Mouse (Mus musculus): ENCODE results near the gene Fads2.
A peak's percentile ranks its signal among the peaks of the same experiment; 100 is the strongest.

The Fads2 gene

DNA sequence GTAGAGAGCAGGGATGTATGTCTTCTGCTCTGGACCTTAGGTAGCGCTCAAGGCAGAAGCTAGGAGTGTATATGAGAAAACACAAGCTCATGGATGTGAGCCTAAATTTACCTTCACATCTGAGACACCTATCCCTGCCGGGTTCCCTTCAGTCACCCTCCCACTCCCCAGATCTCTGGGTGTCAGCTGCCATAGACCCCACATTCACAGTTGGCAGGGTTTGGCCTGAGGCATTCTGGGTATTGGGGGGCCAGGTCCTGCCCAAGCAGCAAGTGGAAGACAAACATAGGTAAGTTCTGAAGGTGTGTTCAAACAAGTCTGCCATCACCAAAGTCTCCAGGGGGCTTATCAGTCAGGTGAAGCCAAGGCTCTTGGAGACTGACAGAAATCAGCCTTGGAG lies 39.9 kb downstream of the Fads2 start:
- no peak for DNase-seq (ENCODE audit: low read depth, low spot score)

DNA sequence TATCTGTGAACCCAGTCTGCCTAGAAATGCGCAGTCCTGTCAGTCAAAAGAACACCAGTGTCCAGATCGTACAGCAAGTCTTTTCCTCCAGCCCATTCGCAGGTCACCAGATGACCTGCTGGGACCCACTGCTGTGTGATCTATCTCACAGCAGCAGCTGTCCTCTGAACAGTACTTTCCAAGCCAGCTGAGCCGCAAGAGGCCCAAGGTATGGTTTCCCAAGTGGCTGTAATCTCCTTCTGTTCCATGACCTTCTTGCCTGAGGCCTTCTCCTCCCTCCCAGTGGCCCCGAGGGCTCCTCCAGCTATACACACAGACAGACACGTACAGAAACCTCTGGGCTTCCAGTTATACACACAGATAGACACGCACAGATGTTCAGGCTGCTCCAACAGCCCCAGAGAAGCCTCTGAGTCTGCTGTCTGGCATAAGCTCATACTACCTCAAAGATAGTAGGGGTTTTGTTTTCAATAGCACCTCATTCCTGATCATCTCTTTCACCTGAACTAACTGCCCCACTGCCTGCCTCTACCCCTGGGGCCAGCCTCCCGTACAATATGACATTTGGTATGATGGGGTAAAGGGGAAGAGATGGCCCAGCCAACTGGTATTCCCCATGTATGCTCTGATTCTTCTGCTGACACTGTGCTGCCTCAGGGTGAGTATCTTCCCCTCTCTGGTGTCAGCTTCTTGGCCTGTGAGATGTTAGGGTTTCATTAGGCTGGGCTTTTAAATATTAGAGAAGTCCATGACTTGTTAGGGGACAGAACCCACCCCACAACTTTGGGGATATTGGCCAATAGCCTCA lies 40.6 kb downstream of the Fads2 start:
- no peak for DNase-seq (ENCODE audit: low read depth, low spot score)

DNA sequence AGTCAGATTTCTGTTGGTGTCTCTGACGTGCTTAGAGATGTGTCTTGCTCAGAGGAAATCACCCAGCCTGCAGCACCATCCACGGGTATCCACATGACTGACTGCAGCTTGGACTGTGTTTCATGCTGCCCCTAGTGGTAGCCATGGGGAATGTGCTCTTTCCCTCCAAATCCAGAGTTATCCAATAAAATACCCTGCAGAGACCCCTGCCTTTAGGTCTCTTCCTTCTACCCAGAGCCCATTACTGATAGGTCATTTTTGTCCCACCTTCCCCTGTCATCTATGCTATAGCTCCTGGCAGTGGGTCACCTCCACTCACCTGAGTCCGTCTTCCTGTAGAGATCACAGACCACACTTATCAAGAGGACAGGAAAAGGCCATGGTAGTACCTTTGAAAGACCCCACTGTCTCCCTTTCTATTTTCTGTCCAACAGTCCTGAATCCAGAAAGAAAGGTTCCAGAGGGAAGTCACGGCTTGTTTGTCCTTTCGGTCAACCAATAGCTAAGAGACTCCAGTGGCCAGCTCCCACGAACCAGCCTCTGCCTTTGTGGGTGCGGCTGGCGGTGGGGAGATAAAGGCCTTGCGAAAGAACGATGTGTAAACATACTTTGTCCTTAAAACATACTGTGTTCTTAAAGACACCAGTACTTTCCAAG lies 41.5 kb downstream of the Fads2 start:
- peak; percentile 28 for DNase-seq (ENCODE audit: low read depth, low spot score)

DNA sequence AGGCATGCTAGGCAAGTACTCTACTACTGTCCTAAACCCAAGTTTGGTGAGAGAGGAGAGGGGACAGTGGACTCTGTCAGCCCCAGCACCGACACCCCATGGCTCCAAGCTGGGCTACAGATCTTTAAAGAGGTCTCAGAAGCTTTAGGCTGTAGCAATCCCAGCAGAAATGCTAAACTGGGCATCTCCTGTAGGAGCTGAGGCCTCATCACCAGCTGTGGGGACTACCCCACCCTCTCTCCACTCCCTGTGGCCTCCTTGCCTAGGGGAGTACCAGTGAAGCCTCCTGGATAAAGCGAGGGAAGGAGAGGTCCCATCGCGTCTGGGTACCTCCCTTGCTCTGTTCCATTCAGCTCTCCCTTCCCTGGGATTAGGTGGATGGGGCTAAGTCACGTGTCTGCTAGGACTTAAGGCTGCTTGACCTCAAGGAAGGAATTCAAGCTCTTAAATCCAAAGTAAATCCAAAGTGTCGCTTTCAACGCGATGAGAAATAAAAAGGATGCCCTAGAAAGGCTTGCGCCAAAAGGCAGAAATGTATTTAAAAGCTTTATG lies 42.6 kb downstream of the Fads2 start:
- no peak for DNase-seq (ENCODE audit: low read depth, low spot score)

DNA sequence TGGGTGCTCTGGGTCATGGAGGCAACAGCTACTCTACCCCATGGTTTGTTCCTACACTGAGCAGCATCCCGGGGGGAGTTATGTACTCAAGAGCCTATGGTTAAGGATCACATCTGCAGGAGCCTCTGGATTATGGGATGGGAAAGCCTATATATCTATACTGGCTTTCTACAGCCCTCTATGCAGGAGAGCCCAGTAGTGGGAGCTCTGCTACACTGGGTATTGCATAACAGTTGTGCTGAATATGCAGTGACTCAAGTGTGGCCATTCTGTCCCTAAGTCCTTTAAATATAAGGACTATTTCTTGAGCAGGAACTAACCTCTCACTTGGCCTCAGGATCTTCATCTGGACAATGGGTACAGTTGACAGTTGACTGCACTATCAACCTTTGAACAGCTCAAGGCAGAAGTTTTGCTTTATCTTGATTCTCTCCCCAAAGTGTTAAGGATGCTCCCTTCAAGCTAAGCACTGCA lies 43.2 kb downstream of the Fads2 start:
- no peak for DNase-seq (ENCODE audit: low read depth, low spot score)

DNA sequence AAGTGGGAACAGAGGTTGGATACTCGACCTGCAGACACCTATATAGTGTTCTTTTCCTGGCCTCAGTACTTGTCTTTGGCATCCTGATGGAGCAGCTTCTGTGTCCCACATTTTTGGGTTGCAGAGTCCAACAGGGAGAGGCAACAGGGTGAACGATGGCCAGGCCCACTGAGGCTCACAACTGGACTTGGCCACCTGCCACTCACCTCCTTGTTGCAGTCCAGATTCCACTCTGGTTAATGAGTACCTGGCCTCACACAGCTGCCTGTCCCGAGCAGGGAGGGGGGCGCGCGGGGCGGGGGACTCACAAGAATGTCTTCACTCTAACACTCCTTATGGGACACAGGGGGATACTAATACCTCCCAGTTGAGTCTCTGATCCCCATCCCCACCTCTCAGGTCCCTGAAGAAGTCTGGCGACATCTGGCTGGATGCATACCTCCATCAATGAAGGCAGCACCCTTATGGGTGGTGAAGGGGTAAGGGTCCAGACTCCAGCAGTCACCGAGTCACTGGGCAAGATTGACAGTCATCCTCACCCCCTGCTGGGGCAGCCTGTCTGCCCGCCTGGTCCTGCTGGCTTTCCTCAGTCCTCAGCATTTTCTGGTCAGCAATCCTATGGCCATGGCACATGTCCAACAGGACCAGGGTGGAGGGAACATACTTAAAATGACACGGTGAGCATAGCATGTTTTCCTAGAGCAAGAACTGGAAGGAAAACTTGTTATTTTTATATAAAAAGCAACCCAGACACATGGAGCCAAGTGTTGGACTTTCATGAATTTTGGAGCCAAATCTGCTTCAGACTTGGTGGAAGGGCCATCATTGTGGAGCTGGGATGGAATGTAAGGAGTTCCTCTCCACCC lies 43.8 kb downstream of the Fads2 start:
- no peak for DNase-seq (ENCODE audit: low read depth, low spot score)

DNA sequence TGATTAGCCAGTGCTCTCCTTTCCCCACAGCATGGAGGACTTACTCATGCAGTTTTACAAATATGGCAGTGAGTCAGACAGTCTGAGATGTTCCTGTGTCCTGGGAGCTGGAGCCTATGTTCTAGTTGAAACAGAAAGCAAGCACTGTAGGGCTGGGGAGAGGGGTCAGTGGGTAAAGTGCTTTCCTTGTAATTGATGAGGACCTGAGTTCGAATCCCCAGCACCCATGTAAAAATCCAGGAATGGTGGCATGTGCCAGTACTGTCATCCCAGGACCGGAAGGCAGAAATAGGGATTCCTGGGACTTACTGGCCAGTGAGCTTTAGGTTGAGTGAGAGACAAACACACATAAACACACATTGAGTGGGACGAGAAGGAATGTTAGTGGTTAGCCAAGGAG lies 44.9 kb downstream of the Fads2 start:
- DNase-seq (ENCODE audit: low read depth, low spot score): no peak

DNA sequence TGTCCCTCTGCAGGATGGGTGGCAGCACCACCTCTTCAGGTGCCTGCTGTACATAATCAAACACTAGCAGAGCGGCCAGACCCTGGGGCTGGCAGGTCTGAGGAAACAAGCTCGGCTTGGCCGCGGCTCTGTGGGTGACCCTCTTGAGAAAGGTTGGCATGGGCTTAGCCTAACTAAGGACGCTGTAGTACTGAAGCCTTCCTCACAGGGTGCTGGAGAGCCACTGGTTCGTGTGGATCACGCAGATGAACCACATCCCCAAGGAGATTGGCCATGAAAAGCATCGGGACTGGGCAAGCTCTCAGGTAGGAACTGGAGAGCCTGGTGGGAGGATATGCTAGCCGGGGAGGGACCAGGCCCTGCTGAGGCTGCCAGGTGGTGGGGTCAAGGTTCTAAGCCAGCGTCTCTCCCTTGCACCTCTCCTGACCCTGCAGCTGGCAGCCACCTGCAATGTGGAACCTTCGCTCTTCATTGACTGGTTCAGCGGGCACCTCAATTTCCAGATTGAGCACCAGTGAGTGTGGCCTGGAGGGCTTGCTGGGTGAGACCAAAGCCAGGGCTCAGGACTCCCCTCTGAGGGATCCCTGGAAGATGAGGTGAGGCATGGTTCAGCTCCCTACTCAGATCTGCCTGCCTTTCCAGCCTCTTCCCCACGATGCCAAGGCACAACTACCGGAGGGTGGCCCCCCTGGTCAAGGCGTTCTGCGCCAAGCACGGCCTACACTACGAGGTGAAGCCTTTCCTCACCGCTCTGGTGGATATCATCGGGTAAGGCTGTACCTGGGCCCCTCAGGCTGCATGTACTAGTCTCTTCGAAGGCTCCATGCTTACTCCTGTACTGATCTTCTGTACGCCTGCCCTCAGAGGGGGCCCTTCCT lies 45.5 kb downstream of the Fads2 start:
- no peak for DNase-seq (ENCODE audit: low read depth, low spot score)

DNA sequence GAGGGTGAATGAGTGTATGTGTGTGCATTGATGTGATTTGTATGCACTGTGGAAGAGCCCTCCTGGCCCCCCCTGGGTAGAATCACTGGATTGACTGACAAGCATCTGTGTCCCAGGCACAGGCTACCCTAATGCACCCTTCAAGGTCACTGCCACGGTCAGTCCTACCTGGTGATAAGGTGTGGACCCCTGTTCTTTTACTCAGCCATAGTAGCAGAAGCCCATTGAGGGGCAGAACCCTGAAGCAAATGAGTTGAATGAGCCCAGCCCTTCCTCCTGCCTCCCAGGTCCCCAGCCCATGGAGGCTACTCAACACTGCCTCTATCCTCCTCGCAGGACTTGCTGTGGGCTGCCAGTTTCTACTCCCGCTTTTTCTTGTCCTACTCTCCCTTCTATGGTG lies 46.3 kb downstream of the Fads2 start:
- DNase-seq (ENCODE audit: low read depth, low spot score): no peak

DNA sequence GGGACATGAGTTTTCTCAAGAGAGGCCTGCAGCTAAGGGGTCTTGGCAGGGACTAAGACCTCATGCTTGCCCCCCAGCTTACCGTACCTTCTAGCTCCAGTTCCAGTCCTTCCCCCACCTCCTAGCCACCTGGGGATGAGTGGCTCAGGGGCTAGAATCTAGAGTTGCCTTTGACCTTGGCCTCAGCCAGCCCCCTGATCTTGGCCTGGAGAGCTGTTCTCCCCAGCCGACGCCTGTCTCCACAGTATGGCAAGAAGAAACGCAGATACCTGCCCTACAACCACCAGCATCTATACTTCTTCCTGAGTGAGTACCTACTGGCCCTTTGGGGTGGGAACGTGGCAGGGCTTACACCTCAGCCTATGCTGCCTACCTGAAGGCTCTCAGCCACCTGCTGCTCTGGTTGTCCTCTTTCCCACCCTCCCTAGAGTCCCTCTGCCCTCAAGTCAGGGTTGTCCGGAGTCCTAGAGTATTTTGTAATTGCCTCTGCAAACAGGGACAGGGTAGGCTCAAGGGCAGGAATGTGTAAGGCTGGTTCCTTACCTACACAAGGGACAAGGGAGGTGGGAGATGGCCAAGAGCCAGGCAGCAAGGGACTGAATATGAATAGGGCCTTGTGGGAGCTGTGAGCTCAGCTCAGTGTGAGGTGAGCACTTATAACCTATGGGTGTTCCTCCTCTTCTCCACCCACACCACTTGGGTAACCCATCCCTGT lies 47.0 kb downstream of the Fads2 start:
- no peak for DNase-seq (ENCODE audit: low read depth, low spot score)

DNA sequence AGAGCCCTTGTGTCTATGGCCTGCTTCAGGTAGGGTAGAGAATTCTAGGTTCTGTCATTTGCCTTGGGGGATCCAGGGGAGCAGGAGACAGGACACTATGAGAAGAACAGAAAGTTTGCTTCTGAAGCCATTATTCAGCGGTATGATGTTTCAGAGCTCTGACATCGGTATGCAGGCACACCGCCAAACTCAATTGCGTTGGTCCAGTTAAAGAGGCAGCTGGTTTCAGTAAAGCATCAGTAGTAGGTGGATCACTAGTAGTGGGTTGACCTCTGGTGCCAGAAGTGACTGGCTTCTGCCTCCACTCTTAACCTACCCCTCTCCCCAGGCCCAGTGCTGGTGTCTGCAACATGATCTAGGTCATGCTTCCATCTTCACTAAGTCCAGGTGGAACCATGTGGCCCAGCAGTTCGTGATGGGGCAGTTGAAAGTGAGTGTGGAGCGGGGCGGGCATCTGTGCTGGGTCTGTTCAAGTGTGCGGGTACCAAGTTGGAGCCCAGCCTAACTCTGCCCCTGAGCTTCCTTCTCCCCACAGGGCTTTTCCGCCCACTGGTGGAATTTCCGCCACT lies 47.8 kb downstream of the Fads2 start:
- no peak for DNase-seq (ENCODE audit: low read depth, low spot score)

DNA sequence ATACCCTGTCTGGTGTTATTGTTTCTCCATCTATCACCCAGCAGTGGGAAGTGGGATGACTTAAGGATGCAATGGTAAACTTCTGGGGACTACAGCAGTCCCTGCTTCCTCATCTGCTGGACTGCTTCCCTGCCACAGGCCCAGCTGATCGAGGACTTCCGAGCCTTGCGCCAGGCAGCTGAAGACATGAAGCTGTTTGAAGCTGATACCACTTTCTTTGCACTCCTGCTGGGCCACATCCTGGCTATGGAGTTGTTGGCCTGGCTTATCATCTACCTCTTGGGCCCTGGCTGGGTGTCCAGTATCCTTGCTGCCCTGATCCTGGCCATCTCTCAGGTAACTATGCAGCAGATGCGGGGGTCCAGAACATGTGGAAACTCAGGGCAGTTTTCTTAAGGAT lies 48.8 kb downstream of the Fads2 start:
- DNase-seq (ENCODE audit: low read depth, low spot score): no peak

DNA sequence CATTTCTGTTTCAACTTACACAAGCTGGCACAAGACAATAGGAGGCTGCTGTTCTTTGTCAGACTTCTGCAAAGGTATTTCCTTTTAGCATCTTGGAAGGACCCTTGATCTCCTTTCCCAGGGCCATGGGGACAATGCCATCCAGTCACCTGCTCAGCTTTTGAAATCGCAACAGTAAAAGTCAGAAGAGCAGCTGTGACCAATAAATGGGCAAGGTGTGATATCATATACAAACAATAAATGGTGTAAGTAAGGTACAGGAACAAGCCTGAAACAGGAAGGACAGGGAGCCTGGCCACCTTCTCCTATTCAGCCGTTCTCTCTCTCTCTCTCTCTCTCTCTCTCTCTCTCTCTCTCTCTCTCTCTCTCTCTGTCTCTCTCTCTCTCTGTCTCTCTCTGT lies 51.1 kb downstream of the Fads2 start:
- no peak for DNase-seq (ENCODE audit: low read depth, low spot score)

DNA sequence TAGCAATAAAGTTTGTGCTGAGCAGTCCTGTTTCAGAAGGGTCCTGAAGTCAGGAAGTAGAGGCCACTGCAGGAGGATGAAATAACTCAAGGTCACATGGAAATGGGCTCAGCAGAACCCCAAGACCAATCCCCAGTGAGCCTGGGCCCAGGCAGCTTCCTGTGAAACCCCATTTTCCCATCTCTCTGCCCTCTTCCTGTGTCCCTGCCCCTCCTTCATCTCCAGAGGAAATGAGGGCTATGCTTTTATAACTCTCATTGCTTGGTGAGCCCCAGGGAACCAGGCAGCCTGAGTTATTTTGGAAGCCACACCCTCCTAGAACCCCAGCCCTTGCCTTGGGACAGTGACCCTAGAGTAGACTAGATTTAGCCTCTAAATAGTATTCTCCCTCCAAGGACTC lies 52.0 kb downstream of the Fads2 start:
- no peak for DNase-seq (ENCODE audit: low read depth, low spot score)

DNA sequence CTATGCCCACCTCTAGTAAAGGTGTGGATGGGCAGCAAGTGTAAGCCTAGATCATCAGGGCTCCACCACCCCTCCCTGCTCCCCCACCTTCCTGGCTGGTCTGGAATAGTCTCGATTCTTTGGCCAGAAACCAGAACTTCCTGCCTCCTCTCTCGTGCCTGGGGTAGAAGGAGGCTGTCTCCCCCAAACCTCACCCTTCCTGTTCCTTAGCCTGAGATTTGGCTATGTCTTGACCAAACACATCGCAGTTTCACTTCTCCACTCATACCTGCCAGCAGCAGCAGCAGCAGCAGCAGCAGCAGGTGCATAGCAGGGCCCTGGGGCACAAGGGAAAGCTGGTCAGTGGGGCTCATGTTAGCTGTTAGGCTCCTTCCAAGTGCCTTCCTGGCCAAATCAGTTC lies 54.6 kb downstream of the Fads2 start:
- DNase-seq (ENCODE audit: low read depth, low spot score): no peak

DNA sequence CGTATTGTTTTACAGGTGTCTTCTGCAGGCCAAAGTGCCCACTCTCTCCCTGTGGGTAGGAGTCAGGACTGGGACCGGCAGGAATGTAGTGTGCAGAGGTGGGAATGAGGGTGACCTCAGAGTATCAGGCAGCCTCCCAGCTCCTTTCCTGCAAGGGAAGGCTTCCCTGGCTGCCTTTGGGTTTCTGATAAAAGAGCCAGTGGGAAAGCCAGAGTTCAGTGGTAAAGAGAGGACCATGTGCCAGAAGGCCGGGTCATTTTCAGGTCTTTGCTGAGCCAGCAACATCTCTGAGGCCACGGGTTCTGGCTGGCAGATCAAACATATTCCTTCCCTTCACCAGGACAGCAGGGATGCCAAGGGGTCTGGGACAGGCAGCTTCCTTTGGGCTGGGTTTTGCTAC lies 55.2 kb downstream of the Fads2 start:
- DNase-seq (ENCODE audit: low read depth, low spot score): no peak

DNA sequence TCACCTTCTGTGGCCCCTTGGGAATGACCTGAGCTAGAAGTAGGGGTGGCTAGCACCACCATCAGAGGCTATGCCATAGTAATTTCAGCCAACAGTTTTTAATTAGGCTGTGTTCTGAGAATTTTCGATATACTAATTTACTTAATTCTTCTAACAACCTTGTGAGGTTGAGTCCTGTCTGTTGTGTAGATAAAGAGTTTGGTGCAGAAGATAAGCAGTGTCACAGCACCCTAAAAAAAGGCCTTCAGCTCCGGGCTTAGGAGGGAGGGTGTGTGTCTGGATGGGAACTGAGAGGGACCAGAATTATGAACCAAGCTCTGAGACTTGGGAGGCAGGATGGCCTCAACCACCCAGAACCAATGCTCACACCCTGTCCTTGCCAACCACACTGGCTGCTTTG lies 55.8 kb downstream of the Fads2 start:
- no peak for DNase-seq (ENCODE audit: low read depth, low spot score)

DNA sequence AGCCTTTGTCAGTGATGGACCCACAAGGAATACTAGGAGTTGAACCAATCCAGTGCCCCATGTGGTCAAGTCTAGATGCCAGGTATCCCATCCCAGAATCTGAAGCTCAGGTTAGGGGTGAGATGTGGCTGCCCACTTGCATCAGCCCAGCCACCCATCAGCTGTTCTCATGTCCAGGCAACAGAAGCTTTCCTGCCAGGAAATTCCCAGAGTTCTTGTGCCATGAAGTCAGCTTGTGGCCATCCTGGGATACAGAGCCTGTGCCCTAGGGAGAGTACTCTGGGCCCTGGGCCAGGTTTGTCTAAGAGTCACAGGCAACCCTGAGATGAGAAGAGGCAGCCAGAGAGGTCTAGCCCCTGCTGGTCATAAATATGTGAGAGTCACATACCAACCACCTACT lies 57.9 kb downstream of the Fads2 start:
- DNase-seq (ENCODE audit: low read depth, low spot score): no peak

DNA sequence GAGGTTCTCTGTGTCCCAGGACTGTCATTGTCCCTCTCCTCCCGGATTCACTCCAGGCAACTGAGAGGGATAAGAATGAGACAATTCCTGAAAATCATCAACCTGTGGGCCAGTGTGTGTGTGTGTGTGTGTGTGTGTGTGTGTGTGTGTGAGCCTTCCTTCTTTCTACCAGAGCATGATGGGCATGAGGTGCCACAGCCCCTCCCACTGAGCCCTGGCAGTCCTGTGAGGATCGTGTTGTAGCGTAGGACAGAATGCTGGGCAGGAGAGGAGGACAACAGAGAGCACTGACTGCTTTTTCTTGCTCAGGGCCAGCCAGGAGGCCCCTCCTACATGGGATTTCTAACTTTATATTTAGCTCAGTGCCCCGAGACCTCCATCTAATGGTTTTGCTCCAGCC lies 58.7 kb downstream of the Fads2 start:
- DNase-seq (ENCODE audit: low read depth, low spot score): no peak

DNA sequence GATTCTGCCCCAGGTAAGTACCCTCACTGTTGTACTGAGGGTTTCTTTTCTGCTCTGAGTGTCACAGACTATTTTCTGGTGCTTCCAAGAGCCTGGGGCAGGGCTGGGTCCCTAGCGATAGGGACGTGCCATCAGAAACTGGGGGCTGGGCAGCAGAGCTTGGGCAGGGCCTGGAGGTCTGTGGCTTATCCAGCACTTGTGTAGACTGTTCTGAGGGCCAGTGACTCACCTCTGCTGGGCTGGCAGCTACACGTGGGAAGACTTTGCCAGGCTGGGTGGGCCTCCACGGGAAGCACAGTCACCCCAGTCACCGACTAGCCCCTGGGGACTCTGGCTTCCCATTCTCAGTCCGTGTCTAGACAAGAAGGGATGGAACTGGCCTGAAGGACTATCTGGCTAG lies 59.3 kb downstream of the Fads2 start:
- DNase-seq (ENCODE audit: low read depth, low spot score): no peak
